Mouse (Mus musculus) kidney, adult 2 months (tissue): ENCODE measurements around the gene Krt19. TPM values are rescaled to one million over a fixed set of nuclear protein-coding genes. Genes with fewer than 3 reads are reported as not detected.

Source experiments
- DNase-seq: peaks from one replicate; pipeline ENCODE4 v3.0.0; 2021
- H3K27ac ChIP-seq: fragments of 200-500 bp; 2 replicates; pipeline ENCODE4 v1.5.1; 2012; ENCODE audit warnings: low read depth, low read length, control low read depth, inconsistent platforms; ENCODE audit not compliant: insufficient read depth
- H3K27me3 ChIP-seq: fragments of 200-500 bp; replicated peaks from 2 replicates; pipeline ENCODE4 v1.6.1; 2012; ENCODE audit warnings: mild to moderate bottlenecking, moderate library complexity, low read length, inconsistent platforms; ENCODE audit not compliant: control insufficient read depth, insufficient read depth
- H3K36me3 ChIP-seq: fragments of 200-500 bp; 2 replicates; pipeline ENCODE4 v1.6.1; 2012; ENCODE audit warnings: mild to moderate bottlenecking, moderate library complexity, low read length, inconsistent platforms; ENCODE audit not compliant: control insufficient read depth, insufficient read depth
- H3K4me1 ChIP-seq: fragments of 200-500 bp; 2 replicates; pipeline ENCODE4 v1.6.1; 2011; ENCODE audit warnings: low read length; ENCODE audit not compliant: control insufficient read depth, insufficient read depth
- H3K4me3 ChIP-seq: fragments of 200-500 bp; 2 replicates; pipeline ENCODE4 v1.5.1; 2011; ENCODE audit warnings: mild to moderate bottlenecking, low read depth, low read length, control low read depth; ENCODE audit not compliant: insufficient read depth
- CTCF ChIP-seq: fragments of 200-500 bp; conservative IDR thresholded peaks from 2 replicates; pipeline ENCODE4 v1.5.1; 2011; ENCODE audit warnings: low read depth, mild to moderate bottlenecking, control low read depth, low read length, moderate library complexity, mixed read lengths; ENCODE audit not compliant: insufficient read depth, insufficient read length
- POLR2A ChIP-seq: fragments of 200-500 bp; IDR thresholded peaks from one replicate; pipeline ENCODE4 v1.6.1; 2011; ENCODE audit warnings: low read depth, low read length, control low read depth
- WGBS: fragments of 180-500 bp; shearing (Covaris S2); methylation state at CpG from one replicate; pipeline ENCODE4 v1.1.7; 2018; 5-methylcytosine and 5-hydroxymethylcytosine counted together
- polyA plus RNA-seq: library from polyadenylated mRNA; depleted of rRNA; stranded (reverse); fragments of >200 nt; gene quantifications from 2 replicates; pipeline ENCODE4 v1.2.3, GENCODE M21; 2012; rRNA removed

Krt19 gene
- polyA plus RNA-seq, 1 experiment = 13.0 TPM

- Histone ChIP-seq H3K27me3 (no peaks in the 10 kb centered on the region), H3K27ac (no peak overlapping the region), H3K4me1 (no peaks in the 10 kb centered on the region), H3K4me3 (no peak overlapping the region), H3K36me3 (no peaks in the 10 kb centered on the region)
- no peak for DNase-seq
- TF ChIP-seq POLR2A (no peak), CTCF (no peak)
- WGBS = 35% methylated on average over 15 of the region's 15 CpGs
These were observed 45.6 kb downstream of the Krt19 start for GRCm38 (mm10) chr11:100102693-100103429.

DNA sequence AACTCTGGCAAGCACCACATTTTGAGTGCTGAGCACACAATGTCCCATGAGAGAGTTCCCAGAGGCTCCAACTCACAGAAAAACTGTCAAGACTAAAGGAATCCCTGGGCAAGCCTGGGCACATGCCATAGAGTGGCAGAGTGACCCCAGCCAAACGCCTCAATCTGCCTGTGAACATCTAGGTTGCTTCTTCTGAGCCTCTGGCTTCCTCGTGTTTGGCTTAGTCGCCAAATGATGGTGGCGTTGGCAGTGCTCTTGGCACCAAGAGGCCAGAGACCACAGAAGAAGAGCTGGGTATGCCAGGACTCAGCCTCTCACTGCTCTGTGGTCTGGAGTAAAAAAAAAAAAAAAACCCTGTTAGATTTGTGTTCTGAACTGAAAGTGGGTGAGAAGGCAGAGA is 48.1 kb downstream of the Krt19 start:
- no peak for TF ChIP-seq POLR2A
- TF ChIP-seq CTCF = no peak
- 78% methylated on average over 4 of the region's 4 CpGs for WGBS

DNA sequence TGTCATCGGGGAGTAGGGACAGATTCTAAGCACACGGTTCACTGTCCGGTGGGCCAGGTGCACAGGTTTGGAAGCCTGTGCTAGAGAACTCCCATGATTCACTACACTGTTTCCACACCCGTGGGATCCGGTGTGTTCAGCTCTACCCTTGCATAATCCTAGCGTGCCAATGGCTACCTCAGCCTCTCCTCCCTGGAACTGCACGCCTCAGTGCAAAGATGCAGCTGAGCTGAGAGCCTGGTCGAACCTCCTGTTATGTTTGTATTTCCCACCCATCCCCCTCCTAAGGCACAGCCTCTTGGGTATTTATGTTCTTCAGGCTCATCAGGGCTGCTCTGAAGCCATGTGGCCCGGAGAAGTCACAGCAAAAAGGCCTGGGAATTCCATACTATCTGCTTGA is 50.6 kb downstream of the Krt19 start:
- DNase-seq = no peak
- TF ChIP-seq CTCF (no peak), POLR2A (no peak)
- no peak overlapping the region for H3K4me3 ChIP-seq
- H3K27ac ChIP-seq = no peak overlapping the region
- H3K36me3 ChIP-seq = no peaks in the 10 kb centered on the region
- H3K27me3 ChIP-seq = no peaks in the 10 kb centered on the region
- H3K4me1 ChIP-seq = no peaks in the 10 kb centered on the region
- 35% methylated on average over 9 of the region's 9 CpGs for WGBS

More for the DNA sequence above, 48.1 kb downstream of the Krt19 start:
- DNase-seq = no peak
- Histone ChIP-seq H3K4me1 (no peaks in the 10 kb centered on the region), H3K4me3 (no peak overlapping the region), H3K36me3 (no peaks in the 10 kb centered on the region), H3K27me3 (no peaks in the 10 kb centered on the region), H3K27ac (no peak overlapping the region)

GRCm38 (mm10) chr11:100096141-100096540 is 52.3 kb downstream of the Krt19 start, which contains the start of gene Krt35:
Krt35 (minus strand) TSS chr11:100096241.
- 70% methylated on average over 9 of the region's 9 CpGs for WGBS
- no peak for DNase-seq
- Histone ChIP-seq H3K27me3 (no peaks in the 10 kb centered on the region), H3K4me3 (no peak within 1 kb of the TSS), H3K4me1 (no peaks in the 10 kb centered on the region), H3K27ac (no peak within 1 kb of the TSS), H3K36me3 (no peaks in the 10 kb centered on the region)
- TF ChIP-seq CTCF (no peak), POLR2A (no peak)

Other genes with a start within 250 kb of the Krt19 start
- not detected in 2 replicates for gene Krtap31-1, start 240.7 kb downstream of the Krt19 start, polyA plus RNA-seq
- not detected in 2 replicates for gene Gm11565, start 233.9 kb downstream of the Krt19 start, polyA plus RNA-seq
- gene Krtap31-2, start 212.4 kb downstream of the Krt19 start, polyA plus RNA-seq = not detected in 2 replicates
- not detected in 2 replicates for gene Krtap9-5, start 200.2 kb downstream of the Krt19 start, polyA plus RNA-seq
- not detected in 2 replicates for gene Krtap29-1, start 169.6 kb downstream of the Krt19 start, polyA plus RNA-seq
- gene Krtap16-1, start 162.1 kb downstream of the Krt19 start, polyA plus RNA-seq = not detected in 2 replicates
- gene Krtap17-1, start 154.7 kb downstream of the Krt19 start, polyA plus RNA-seq = not detected in 2 replicates
- not detected in 2 replicates for gene Krt33a, start 132.5 kb downstream of the Krt19 start, polyA plus RNA-seq
- gene Krt33b, start 118.8 kb downstream of the Krt19 start, polyA plus RNA-seq = not detected in 2 replicates
- not detected in 2 replicates for gene Krt34, start 107.1 kb downstream of the Krt19 start, polyA plus RNA-seq
- not detected in 2 replicates for gene Krt31, start 98.1 kb downstream of the Krt19 start, polyA plus RNA-seq
- not detected in 2 replicates for gene Krt32, start 60.4 kb downstream of the Krt19 start, polyA plus RNA-seq
- gene Krt35, start 52.4 kb downstream of the Krt19 start, polyA plus RNA-seq = not detected in 2 replicates
- gene Krt36, start 43.0 kb downstream of the Krt19 start, polyA plus RNA-seq = 0.11 TPM in 1 of 2 replicates, not detected in the other
- gene Krt13, start 27.1 kb downstream of the Krt19 start, polyA plus RNA-seq = not detected in 2 replicates
- gene Krt15, start 12.7 kb downstream of the Krt19 start, polyA plus RNA-seq = 3.1 and 3.9 TPM in 2 replicates
- gene Krt9, start 44.6 kb upstream of the Krt19 start, polyA plus RNA-seq = not detected in 2 replicates
- gene Krt14, start 58.9 kb upstream of the Krt19 start, polyA plus RNA-seq = 1.3 and 1.4 TPM in 2 replicates
- not detected in 2 replicates for gene Krt16, start 100.2 kb upstream of the Krt19 start, polyA plus RNA-seq
- 0.08 TPM in 1 of 2 replicates, not detected in the other for gene Krt17, start 112.4 kb upstream of the Krt19 start, polyA plus RNA-seq
- gene Krt42, start 121.2 kb upstream of the Krt19 start, polyA plus RNA-seq = not detected in 2 replicates
- gene Eif1, start 171.2 kb upstream of the Krt19 start, polyA plus RNA-seq = 116 and 173 TPM in 2 replicates
- gene Gast, start 185.7 kb upstream of the Krt19 start, polyA plus RNA-seq = not detected in 2 replicates
- 3.0 and 3.6 TPM in 2 replicates for gene Hap1, start 207.5 kb upstream of the Krt19 start, polyA plus RNA-seq
- 220 and 229 TPM in 2 replicates for gene Jup, start 249.1 kb upstream of the Krt19 start, polyA plus RNA-seq